Mouse (Mus musculus) liver, adult 2 months (tissue): ENCODE measurements around the gene Art3.

Experiments
- CTCF ChIP-seq: fragments of 200-500 bp; IDR thresholded peaks from 2 replicates; pipeline ENCODE4 v1.5.1; 2011; ENCODE audit warnings: low read depth, low read length, control low read depth
- POLR2A ChIP-seq: fragments of 200-500 bp; IDR thresholded peaks from 2 replicates; pipeline ENCODE4 v1.6.1; 2011; ENCODE audit warnings: low read length, control low read depth; ENCODE audit not compliant: insufficient read depth; ENCODE audit errors: extremely low read depth

DNA sequence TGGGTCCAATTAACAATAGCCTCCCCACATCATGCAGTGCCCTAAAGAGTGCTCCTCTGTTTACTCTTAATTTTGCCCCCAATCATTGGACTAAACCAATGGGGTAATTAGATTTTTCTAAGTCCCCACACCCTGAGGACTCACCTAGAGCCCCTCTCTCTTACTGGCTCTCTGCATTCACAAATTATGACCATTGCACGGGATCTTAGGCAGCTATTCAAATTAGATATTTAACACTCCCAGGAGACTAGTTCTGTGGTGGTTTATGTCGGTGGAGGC lies 72.7 kb downstream of the Art3 start:
- TF ChIP-seq POLR2A (no peak), CTCF (no peak)
